Mouse (Mus musculus) heart, postnatal 0 days (tissue): ENCODE data around the gene Cilp2.

Source experiments
- CTCF ChIP-seq: IDR thresholded peaks from 2 replicates; pipeline ENCODE4 v1.5.1; 2016; ENCODE audit warnings: antibody characterized with exemption, control low read depth, low read depth
- EP300 ChIP-seq: IDR thresholded peaks from 2 replicates; pipeline ENCODE4 v1.6.1; 2016; ENCODE audit warnings: antibody characterized with exemption, low read depth

- no peak for TF ChIP-seq CTCF
- TF ChIP-seq EP300: no peak
These were observed 24.0 kb downstream of the Cilp2 start for GRCm38 (mm10) chr8:69863387-69864020.
